Mouse (Mus musculus): ENCODE measurements around the gene Tet2. TPM values are rescaled to one million over a fixed set of nuclear protein-coding genes. Genes with fewer than 3 reads are reported as not detected.
A peak's percentile ranks its signal among the peaks of the same experiment; 100 is the strongest.
"Not testable (repeated sequence)": the region's sequence is repeated elsewhere in the genome, so short reads cannot be mapped to it uniquely, and the experiment has no call there.

The Tet2 gene
- polyA plus RNA-seq, 1 experiment from 2014 or later, result 12.9 TPM

GRCm38 (mm10) chr3:133545304-133545666 lies 346 bp upstream of the Tet2 start:
- peak overlapping the region; percentile 55 for H3K4me3 ChIP-seq (ENCODE audit: low read depth, low read length)
- peak overlapping the region; percentile 87 for H3K4me2 ChIP-seq (replicated peaks; ENCODE audit: low read depth)
- ATAC-seq (ENCODE audit: low FRiP score, low TSS enrichment), result no peak
- TF ChIP-seq EP300 (optimal IDR thresholded peaks at IDR 0.05) (no peak), CTCF (IDR thresholded peaks at IDR 0.05; ENCODE audit: low read depth) (no peak)
- DNase-seq (ENCODE audit: low spot score), result no peak
- H3K27me3 ChIP-seq (ENCODE audit: control insufficient read depth, insufficient read depth, low read length), result no peaks in the 10 kb centered on the region
- H3K4me1 ChIP-seq (replicated peaks; ENCODE audit: control insufficient read depth, insufficient read depth), result peaks cover 5% of the 10 kb centered on the region; the same call in 1 of the 2 replicates
- 20% methylated on average over 6 of the region's 6 CpGs for WGBS
- H3K36me3 ChIP-seq (ENCODE audit: control insufficient read depth, insufficient read depth, low read length), result no peaks in the 10 kb centered on the region
- no peaks in the 10 kb centered on the region for H3K9me3 ChIP-seq (ENCODE audit: control insufficient read depth, low read length)
- H3K9ac ChIP-seq (ENCODE audit: low read length), result no peak overlapping the region
- peak overlapping the region; percentile 95 for H3K27ac ChIP-seq (replicated peaks)

GRCm38 (mm10) chr3:133544131-133544550 lies 798 bp downstream of the Tet2 start:
- TF ChIP-seq EP300 (optimal IDR thresholded peaks at IDR 0.05), result no peak
- TF ChIP-seq CTCF (IDR thresholded peaks at IDR 0.05; ENCODE audit: low read depth), result no peak

GRCm38 (mm10) chr3:133543101-133544020 lies 1.6 kb downstream of the Tet2 start:
- Histone ChIP-seq H3K36me3 (ENCODE audit: control insufficient read depth, insufficient read depth, low read length) (no peaks in the 10 kb centered on the region), H3K9me3 (ENCODE audit: control insufficient read depth, low read length) (no peaks in the 10 kb centered on the region), H3K9ac (ENCODE audit: low read length) (peak overlapping the region; percentile 94), H3K27me3 (ENCODE audit: control insufficient read depth, insufficient read depth, low read length) (no peaks in the 10 kb centered on the region), H3K4me3 (ENCODE audit: low read depth, low read length) (peak overlapping the region; percentile 55), H3K4me2 (replicated peaks; ENCODE audit: low read depth) (peak overlapping the region; percentile 87), H3K4me1 (replicated peaks; ENCODE audit: control insufficient read depth, insufficient read depth) (peaks cover 5% of the 10 kb centered on the region; the same call in 1 of the 2 replicates), H3K27ac (replicated peaks) (peak overlapping the region; percentile 95)
- WGBS, result 1% methylated on average over 21 of the region's 21 CpGs
- TF ChIP-seq EP300 (optimal IDR thresholded peaks at IDR 0.05) (no peak), CTCF (IDR thresholded peaks at IDR 0.05; ENCODE audit: low read depth) (no peak)
- DNase-seq (ENCODE audit: low spot score) (peak; percentile 64), ATAC-seq (ENCODE audit: low FRiP score, low TSS enrichment) (no peak)

More at GRCm38 (mm10) chr3:133544131-133544550, 798 bp downstream of the Tet2 start:
- 0% methylated on average over 44 of the region's 52 CpGs for WGBS
- no peaks in the 10 kb centered on the region for H3K9me3 ChIP-seq (ENCODE audit: control insufficient read depth, low read length)
- peak overlapping the region; percentile 94 for H3K9ac ChIP-seq (ENCODE audit: low read length)
- H3K4me3 ChIP-seq (ENCODE audit: low read depth, low read length), result peak overlapping the region; percentile 55
- ATAC-seq (ENCODE audit: low FRiP score, low TSS enrichment), result peak; percentile 94
- H3K27me3 ChIP-seq (ENCODE audit: control insufficient read depth, insufficient read depth, low read length), result no peaks in the 10 kb centered on the region
- H3K4me2 ChIP-seq (replicated peaks; ENCODE audit: low read depth), result peak overlapping the region; percentile 87
- no peaks in the 10 kb centered on the region for H3K36me3 ChIP-seq (ENCODE audit: control insufficient read depth, insufficient read depth, low read length)
- peak; percentile 90 for DNase-seq (ENCODE audit: low spot score)
- peaks cover 5% of the 10 kb centered on the region; the same call in 1 of the 2 replicates for H3K4me1 ChIP-seq (replicated peaks; ENCODE audit: control insufficient read depth, insufficient read depth)
- peak overlapping the region; percentile 95 for H3K27ac ChIP-seq (replicated peaks)

GRCm38 (mm10) chr3:133542084-133542483 lies 2.9 kb downstream of the Tet2 start:
- no peak overlapping the region for H3K9ac ChIP-seq (ENCODE audit: low read length)
- DNase-seq (ENCODE audit: low spot score) (no peak), ATAC-seq (ENCODE audit: low FRiP score, low TSS enrichment) (peak; percentile 72)
- peaks cover 5% of the 10 kb centered on the region; the same call in 1 of the 2 replicates for H3K4me1 ChIP-seq (replicated peaks; ENCODE audit: control insufficient read depth, insufficient read depth)
- no peaks in the 10 kb centered on the region for H3K36me3 ChIP-seq (ENCODE audit: control insufficient read depth, insufficient read depth, low read length)
- H3K4me3 ChIP-seq (ENCODE audit: low read depth, low read length), result peak overlapping the region; percentile 55; the same call in 1 of the 2 replicates
- H3K27ac ChIP-seq (replicated peaks), result 0 out of 2 replicates have a peak overlapping the region, but pooled peaks have one; percentile 18
- no peak for TF ChIP-seq CTCF (IDR thresholded peaks at IDR 0.05; ENCODE audit: low read depth)
- no peak for TF ChIP-seq EP300 (optimal IDR thresholded peaks at IDR 0.05)
- H3K9me3 ChIP-seq (ENCODE audit: control insufficient read depth, low read length), result no peaks in the 10 kb centered on the region
- peak overlapping the region; percentile 17; the same call in 1 of the 2 replicates for H3K4me2 ChIP-seq (replicated peaks; ENCODE audit: low read depth)
- no peaks in the 10 kb centered on the region for H3K27me3 ChIP-seq (ENCODE audit: control insufficient read depth, insufficient read depth, low read length)

- no peak overlapping the region for H3K27ac ChIP-seq (replicated peaks)
- no peak overlapping the region for H3K9ac ChIP-seq (ENCODE audit: low read length)
- no peak for ATAC-seq (ENCODE audit: low FRiP score, low TSS enrichment)
These were observed 3.9 kb downstream of the Tet2 start for GRCm38 (mm10) chr3:133541000-133541399.

GRCm38 (mm10) chr3:133539991-133540390 lies 4.9 kb downstream of the Tet2 start:
- Histone ChIP-seq H3K4me1 (replicated peaks; ENCODE audit: control insufficient read depth, insufficient read depth) (peaks cover 5% of the 10 kb centered on the region; the same call in 1 of the 2 replicates), H3K27me3 (ENCODE audit: control insufficient read depth, insufficient read depth, low read length) (no peaks in the 10 kb centered on the region), H3K36me3 (ENCODE audit: control insufficient read depth, insufficient read depth, low read length) (no peaks in the 10 kb centered on the region), H3K27ac (replicated peaks) (no peak overlapping the region; the same call in 1 of the 2 replicates), H3K9me3 (ENCODE audit: control insufficient read depth, low read length) (no peaks in the 10 kb centered on the region), H3K4me2 (replicated peaks; ENCODE audit: low read depth) (no peak overlapping the region), H3K4me3 (ENCODE audit: low read depth, low read length) (no peak overlapping the region), H3K9ac (ENCODE audit: low read length) (no peak overlapping the region)
- no peak for TF ChIP-seq CTCF (IDR thresholded peaks at IDR 0.05; ENCODE audit: low read depth)
- WGBS, result 60% methylated on average over 4 of the region's 4 CpGs
- DNase-seq (ENCODE audit: low spot score) (no peak), ATAC-seq (ENCODE audit: low FRiP score, low TSS enrichment) (no peak)

More at GRCm38 (mm10) chr3:133541000-133541399, 3.9 kb downstream of the Tet2 start:
- DNase-seq (ENCODE audit: low spot score), result no peak
- no peaks in the 10 kb centered on the region for H3K9me3 ChIP-seq (ENCODE audit: control insufficient read depth, low read length)
- H3K4me3 ChIP-seq (ENCODE audit: low read depth, low read length), result no peak overlapping the region
- no peak for TF ChIP-seq EP300 (optimal IDR thresholded peaks at IDR 0.05)
- TF ChIP-seq CTCF (IDR thresholded peaks at IDR 0.05; ENCODE audit: low read depth), result no peak
- no peak overlapping the region for H3K4me2 ChIP-seq (replicated peaks; ENCODE audit: low read depth)
- no peaks in the 10 kb centered on the region for H3K36me3 ChIP-seq (ENCODE audit: control insufficient read depth, insufficient read depth, low read length)
- H3K4me1 ChIP-seq (replicated peaks; ENCODE audit: control insufficient read depth, insufficient read depth), result peaks cover 5% of the 10 kb centered on the region; the same call in 1 of the 2 replicates
- H3K27me3 ChIP-seq (ENCODE audit: control insufficient read depth, insufficient read depth, low read length), result no peaks in the 10 kb centered on the region

- ATAC-seq (ENCODE audit: low FRiP score, low TSS enrichment); H3K4me1 ChIP-seq (replicated peaks; ENCODE audit: control insufficient read depth, insufficient read depth); H3K27ac ChIP-seq (replicated peaks); H3K9ac ChIP-seq (ENCODE audit: low read length); H3K4me2 ChIP-seq (replicated peaks; ENCODE audit: low read depth); H3K9me3 ChIP-seq (ENCODE audit: control insufficient read depth, low read length); DNase-seq (ENCODE audit: low spot score); H3K4me3 ChIP-seq (ENCODE audit: low read depth, low read length); H3K36me3 ChIP-seq (ENCODE audit: control insufficient read depth, insufficient read depth, low read length); H3K27me3 ChIP-seq (ENCODE audit: control insufficient read depth, insufficient read depth, low read length): not testable (repeated sequence)
- WGBS, result 98% methylated on average over 3 of the region's 4 CpGs
These were observed 6.4 kb downstream of the Tet2 start for GRCm38 (mm10) chr3:133538499-133538898.

Data from stomach, postnatal 0 days (tissue).